Mouse (Mus musculus) cerebellum, adult 2 months (tissue): ENCODE measurements around the gene Slc44a4. TPM values are rescaled to one million over a fixed set of nuclear protein-coding genes. Genes with fewer than 3 reads are reported as not detected.

ENCODE experiments used
- DNase-seq, 2 experiments: peaks; one replicate each; pipeline ENCODE4 v3.0.0; 2021
- H3K27ac ChIP-seq: fragments of 200-500 bp; 2 replicates; pipeline ENCODE4 v1.5.1; 2012; ENCODE audit warnings: low read length, control low read depth, inconsistent platforms; ENCODE audit not compliant: insufficient read depth
- H3K27me3 ChIP-seq: fragments of 200-500 bp; 2 replicates; pipeline ENCODE4 v1.6.1; 2012; ENCODE audit warnings: inconsistent platforms, mild to moderate bottlenecking, low read length, moderate library complexity; ENCODE audit not compliant: control insufficient read depth, insufficient read depth
- H3K4me1 ChIP-seq: fragments of 200-500 bp; 2 replicates; pipeline ENCODE4 v1.6.1; 2011; ENCODE audit warnings: low read length; ENCODE audit not compliant: control insufficient read depth, insufficient read depth
- H3K4me3 ChIP-seq: fragments of 200-500 bp; replicated peaks from 2 replicates; pipeline ENCODE3; 2011; ENCODE audit warnings: mild to moderate bottlenecking, low read depth, low read length, control low read depth; ENCODE audit not compliant: insufficient read depth
- CTCF ChIP-seq: fragments of 200-500 bp; IDR thresholded peaks from 2 replicates; pipeline ENCODE4 v1.5.1; 2011; ENCODE audit warnings: low read depth, mild to moderate bottlenecking, control low read depth, low read length, moderate library complexity, borderline replicate concordance; ENCODE audit not compliant: insufficient read depth
- POLR2A ChIP-seq: fragments of 200-500 bp; IDR thresholded peaks from 2 replicates; pipeline ENCODE4 v1.6.1; 2011; ENCODE audit warnings: low read length, control low read depth, borderline replicate concordance; ENCODE audit not compliant: insufficient read depth
- WGBS: fragments of 180-500 bp; shearing (Covaris S2); methylation state at CpG from one replicate; pipeline ENCODE4 v1.1.7; 2018; 5-methylcytosine and 5-hydroxymethylcytosine counted together
- polyA plus RNA-seq: library from polyadenylated mRNA; depleted of rRNA; stranded (reverse); fragments of >200 nt; gene quantifications from 2 replicates; pipeline ENCODE4 v1.2.3, GENCODE M21; 2012; rRNA removed

Slc44a4 gene
- 0.05 TPM in 1 of 2 replicates, not detected in the other for polyA plus RNA-seq

GRCm38 (mm10) chr17:34913930-34914665 lies at the start of gene Slc44a4:
TSS of gene Slc44a4 (plus strand) at chr17:34914466.
- Histone ChIP-seq H3K4me1 (0 out of 2 replicates have a peak, but pooled peaks cover 4% of the 10 kb centered on the region), H3K27me3 (no peaks in the 10 kb centered on the region), H3K27ac (no peak within 1 kb of the TSS), H3K4me3 (no peak within 1 kb of the TSS)
- WGBS, result 42% methylated on average over 18 of the region's 18 CpGs
- DNase-seq, result no peak
- TF ChIP-seq POLR2A, result no peak
- no peak for TF ChIP-seq CTCF

GRCm38 (mm10) chr17:34865981-34866380 lies 48.3 kb upstream of the Slc44a4 start:
- TF ChIP-seq POLR2A, result no peak
- TF ChIP-seq CTCF, result no peak
- WGBS, result 55% methylated on average over 7 of the region's 7 CpGs
- Histone ChIP-seq H3K27me3 (no peaks in the 10 kb centered on the region), H3K27ac (no peak overlapping the region), H3K4me1 (no peaks in the 10 kb centered on the region), H3K4me3 (no peak overlapping the region)
- no peak for DNase-seq

GRCm38 (mm10) chr17:34874321-34874720 lies 39.9 kb upstream of the Slc44a4 start:
- no peak for DNase-seq
- Histone ChIP-seq H3K4me1 (no peaks in the 10 kb centered on the region), H3K4me3 (no peak overlapping the region), H3K27ac (no peak overlapping the region), H3K27me3 (no peaks in the 10 kb centered on the region)
- TF ChIP-seq CTCF (no peak), POLR2A (no peak)
- 89% methylated on average over 6 of the region's 6 CpGs for WGBS

- Histone ChIP-seq H3K4me1 (no peaks in the 10 kb centered on the region), H3K27ac (no peak within 1 kb of the TSS), H3K4me3 (no peak within 1 kb of the TSS), H3K27me3 (no peaks in the 10 kb centered on the region)
- DNase-seq, result no peak
- 62% methylated on average over 11 of the region's 11 CpGs for WGBS
- TF ChIP-seq POLR2A (no peak), CTCF (no peak)
Observed at GRCm38 (mm10) chr17:34879336-34879879, 34.9 kb upstream of the Slc44a4 start, which contains the start of gene Zbtb12. TSS of gene Zbtb12 (plus strand) at chr17:34879483.

- DNase-seq, result no peak
- Histone ChIP-seq H3K4me1 (no peaks in the 10 kb centered on the region), H3K27me3 (no peaks in the 10 kb centered on the region), H3K4me3 (no peak overlapping the region), H3K27ac (no peak overlapping the region)
- TF ChIP-seq POLR2A, result no peak
- TF ChIP-seq CTCF, result no peak
Observed at GRCm38 (mm10) chr17:34881166-34881565, 33.1 kb upstream of the Slc44a4 start.

GRCm38 (mm10) chr17:34881683-34882310 lies 32.5 kb upstream of the Slc44a4 start, which contains the start of gene Gm20547:
TSS of gene Gm20547 (minus strand) at chr17:34882042.
- no peaks in the 10 kb centered on the region for H3K27me3 ChIP-seq
- H3K4me1 ChIP-seq, result no peaks in the 10 kb centered on the region
- TF ChIP-seq POLR2A (no peak), CTCF (no peak)
- no peak within 1 kb of the TSS for H3K27ac ChIP-seq
- no peak within 1 kb of the TSS for H3K4me3 ChIP-seq
- no peak for DNase-seq
- 11% methylated on average over 15 of the region's 15 CpGs for WGBS

GRCm38 (mm10) chr17:34883332-34883731 lies 30.9 kb upstream of the Slc44a4 start:
- Histone ChIP-seq H3K27me3 (no peaks in the 10 kb centered on the region), H3K27ac (no peak overlapping the region), H3K4me1 (no peaks in the 10 kb centered on the region), H3K4me3 (no peak overlapping the region)
- WGBS, result 50% methylated on average over 3 of the region's 3 CpGs
- TF ChIP-seq POLR2A, result no peak
- TF ChIP-seq CTCF, result no peak
- no peak for DNase-seq
